Mouse (Mus musculus): ENCODE measurements around the gene Gm14418. TPM values are rescaled to one million over a fixed set of nuclear protein-coding genes. Genes with fewer than 3 reads are reported as not detected.
A peak's percentile ranks its signal among the peaks of the same experiment; 100 is the strongest.
"Not testable (repeated sequence)": the region's sequence is repeated elsewhere in the genome, so short reads cannot be mapped to it uniquely, and the experiment has no call there.

Gm14418 gene
- 7.9 and 8.6 TPM in 2 replicates for polyA plus RNA-seq (2016; fragmentation: Nextera tagmentation; extraction: Ambion mirVana)

- H3K27ac ChIP-seq (replicated peaks); H3K36me3 ChIP-seq; H3K9me3 ChIP-seq; H3K27me3 ChIP-seq; H3K4me1 ChIP-seq; ATAC-seq (ENCODE audit: low FRiP score, low read depth); H3K9ac ChIP-seq (replicated peaks): not testable (repeated sequence)
- Histone ChIP-seq H3K4me3 (peak within 1 kb of the TSS; percentile 27; the same call in 1 of the 2 replicates), H3K4me2 (replicated peaks) (0 out of 2 replicates have a peak within 1 kb of the TSS, but pooled peaks have one; percentile 23)
- 39% methylated on average over 6 of the region's 6 CpGs for WGBS
These were observed at the start of gene Gm14418 for GRCm38 (mm10) chr2:177398096-177398495. Gene Gm14418 (minus strand): TSS chr2:177398320.

Other genes starting within 250 kb of the Gm14418 start
- gene Gm14410, start 191.9 kb downstream of the Gm14418 start, polyA plus RNA-seq (2016; fragmentation: Nextera tagmentation; extraction: Ambion mirVana) = 29.1 and 29.8 TPM in 2 replicates
- gene Gm14409, start 131.3 kb downstream of the Gm14418 start, polyA plus RNA-seq (2016; fragmentation: Nextera tagmentation; extraction: Ambion mirVana) = not detected in 2 replicates
- gene Gm14412, start 74.0 kb downstream of the Gm14418 start, polyA plus RNA-seq (2016; fragmentation: Nextera tagmentation; extraction: Ambion mirVana) = 0.34 and 0.45 TPM in 2 replicates
- gene Zfp970, start 66.4 kb upstream of the Gm14418 start, polyA plus RNA-seq (2016; fragmentation: Nextera tagmentation; extraction: Ambion mirVana) = 8.2 and 12.1 TPM in 2 replicates
- gene Gm14403, start 99.9 kb upstream of the Gm14418 start, polyA plus RNA-seq (2016; fragmentation: Nextera tagmentation; extraction: Ambion mirVana) = 3.7 and 5.2 TPM in 2 replicates
- gene Gm14406, start 179.9 kb upstream of the Gm14418 start, polyA plus RNA-seq (2016; fragmentation: Nextera tagmentation; extraction: Ambion mirVana) = not detected in 2 replicates

Data from midbrain, embryonic 12.5 days (tissue).